Mouse (Mus musculus) left cerebral cortex, postnatal 36 days (tissue): ENCODE data around the gene Bud23. TPM values are rescaled to one million over a fixed set of nuclear protein-coding genes. Genes with fewer than 3 reads are reported as not detected.
A peak's percentile ranks its signal among the peaks of the same experiment; 100 is the strongest.
"Not testable (repeated sequence)": the region's sequence is repeated elsewhere in the genome, so short reads cannot be mapped to it uniquely, and the experiment has no call there.

Experiments used
- DNase-seq, 2 experiments: peaks; one replicate each; pipeline ENCODE4 v3.0.0; 2021 to 2022; ENCODE audit warnings: low spot score in 2 of 2, mixed read lengths in 1 of 2
- intact Hi-C: fragments of 180-260 bp; cut with DNase I; formaldehyde crosslinking; loops from one replicate; pipeline ENCODE4 v1.15.1; 2025
- total RNA-seq, 2 experiments: library from RNA; stranded (reverse); gene quantifications; 2 replicates each; pipeline ENCODE4 v1.2.3; 2021

Gene Bud23
- total RNA-seq, 2 experiments from 2014 or later = 41.0 to 50.0 TPM

DNA sequence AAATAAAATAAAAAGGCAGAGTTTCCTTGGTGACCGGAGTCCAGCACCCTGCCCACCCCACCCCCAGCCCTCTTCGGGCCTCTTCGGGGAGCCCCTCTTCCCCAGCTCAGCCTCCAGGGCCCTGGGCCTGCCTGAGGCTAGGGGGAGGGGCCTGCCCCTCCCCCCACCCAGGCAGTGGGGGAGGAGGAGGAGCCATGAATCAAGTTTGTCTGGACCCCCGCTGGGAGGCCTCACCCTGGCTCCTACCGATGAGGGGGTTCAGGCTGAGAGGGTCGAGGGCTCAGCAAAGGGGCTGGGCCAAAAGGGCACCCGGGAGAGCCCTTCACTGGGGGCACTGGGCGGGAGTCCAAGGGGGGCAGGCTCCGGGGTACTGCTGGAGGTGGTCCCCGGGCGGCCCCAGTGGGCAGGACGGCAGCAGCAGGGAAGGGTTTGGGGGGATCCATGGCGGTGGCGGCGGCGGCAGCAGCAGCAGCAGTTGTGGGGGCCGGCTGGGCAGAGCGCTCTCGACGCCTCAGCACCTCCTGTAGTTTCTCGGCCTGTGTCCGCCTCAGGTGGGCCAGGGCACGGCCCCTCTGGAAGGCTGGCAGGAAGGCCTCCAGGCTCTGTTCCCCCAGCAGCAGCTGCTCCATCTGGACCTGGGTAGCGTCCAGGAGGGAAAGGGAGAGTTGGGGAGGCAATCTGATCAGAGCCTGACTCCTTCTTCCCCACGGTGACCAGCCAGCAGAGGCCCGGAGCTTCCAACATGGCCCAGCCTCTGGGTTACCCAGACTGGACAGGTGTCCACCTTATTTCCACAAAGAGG lies 8.8 kb upstream of the Bud23 start:
- DNase-seq = no peak
- intact Hi-C loops = no loop called here

DNA sequence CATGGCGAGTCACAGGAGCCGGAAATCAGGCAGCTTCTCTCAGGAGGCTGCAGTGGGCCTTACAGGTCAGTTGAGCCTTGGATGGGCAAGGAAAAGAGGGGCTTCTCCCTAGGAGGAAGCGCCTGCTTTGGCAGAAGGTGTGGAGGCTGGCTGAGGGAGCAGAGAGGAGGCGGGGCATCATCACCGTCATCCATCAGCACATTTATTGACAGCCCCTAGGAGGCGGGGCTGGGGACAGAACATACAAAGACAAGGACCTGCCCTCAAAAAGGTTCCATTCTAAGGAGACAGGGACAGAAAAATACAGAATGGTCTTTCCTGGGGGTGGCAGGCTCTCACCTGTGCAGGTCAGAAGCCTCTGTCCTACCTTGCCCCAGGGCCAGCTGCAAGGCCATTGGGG lies 8.0 kb upstream of the Bud23 start:
- intact Hi-C loops = no loop called here
- no peak for DNase-seq

DNA sequence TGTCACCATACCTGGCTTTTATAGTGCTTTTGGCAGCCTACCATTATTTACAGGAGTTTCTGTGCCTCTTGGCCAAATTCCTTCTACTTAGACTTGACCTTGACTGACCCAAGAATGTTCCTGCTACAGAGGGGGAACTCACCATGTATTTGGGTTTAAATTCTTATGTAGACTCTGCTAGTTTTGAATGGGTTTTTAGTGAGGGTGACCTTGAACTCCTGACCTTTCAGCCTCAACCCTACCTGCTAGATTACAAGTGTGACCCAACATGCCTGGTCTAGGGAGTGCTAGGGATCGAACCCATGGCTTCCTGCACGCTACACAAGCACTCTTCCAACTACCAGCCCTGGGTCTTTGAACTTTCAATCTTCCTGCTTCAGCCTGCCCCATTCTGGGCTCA lies 7.3 kb upstream of the Bud23 start:
- no peak for DNase-seq
- intact Hi-C loops = no loop called here

DNA sequence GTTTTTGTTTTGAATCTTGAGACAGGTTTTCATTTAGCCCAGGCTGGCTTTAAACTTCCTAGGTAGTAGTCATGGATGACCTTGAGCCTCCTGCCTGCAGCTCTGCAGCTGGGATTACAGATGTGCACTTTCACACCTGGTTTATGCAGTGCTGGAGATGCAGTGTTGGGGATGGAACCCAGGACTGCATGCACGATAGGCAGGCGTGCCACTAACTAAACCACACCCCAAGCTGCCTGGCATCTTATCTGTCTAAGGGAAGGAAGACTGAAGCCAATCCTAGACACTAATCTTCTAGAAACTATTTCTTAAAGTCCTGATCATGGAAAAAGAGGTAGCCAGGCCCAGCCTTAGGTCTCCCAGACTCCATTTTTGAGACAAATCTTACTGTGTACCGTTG lies 5.7 kb upstream of the Bud23 start:
- intact Hi-C loops = no loop called here
- DNase-seq = no peak

DNA sequence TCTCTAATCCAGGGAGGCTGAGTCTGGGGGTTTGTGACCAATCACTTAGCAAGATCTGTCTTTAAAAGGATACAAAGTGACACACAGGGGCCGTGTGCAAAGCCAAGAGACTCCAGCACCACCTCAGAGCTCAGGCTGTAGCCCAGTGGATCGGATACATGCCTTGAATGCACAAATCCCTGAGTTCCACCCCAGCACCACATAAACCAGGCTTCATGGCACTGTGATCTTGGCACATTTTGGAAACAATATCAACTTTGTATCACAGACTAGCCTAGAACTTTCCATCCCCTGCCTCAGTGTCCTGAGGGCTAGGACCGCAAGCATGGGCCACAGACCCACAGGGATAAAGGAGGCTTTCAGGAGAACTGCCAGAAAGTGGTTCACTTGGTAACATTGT lies 1.2 kb upstream of the Bud23 start:
- intact Hi-C loops = no loop called here
- no peak for DNase-seq

DNA sequence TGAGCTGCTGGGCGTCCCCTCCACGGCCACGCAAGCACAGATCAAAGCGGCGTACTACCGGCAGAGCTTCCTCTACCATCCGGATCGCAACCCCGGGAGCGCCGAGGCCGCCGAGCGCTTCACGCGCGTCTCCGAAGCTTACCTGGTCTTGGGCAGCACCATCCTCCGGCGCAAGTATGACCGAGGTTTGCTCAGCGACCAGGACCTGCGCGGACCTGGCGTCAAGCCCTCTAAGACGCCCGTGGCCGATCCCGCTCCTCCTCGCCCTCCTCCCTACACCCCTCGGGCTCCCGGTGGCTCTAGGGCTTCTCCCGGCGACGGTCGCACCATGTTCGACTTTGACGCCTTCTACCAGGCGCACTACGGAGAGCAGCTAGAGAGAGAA lies 385 bp downstream of the Bud23 start:
- no peak for DNase-seq
- intact Hi-C loops = no loop called here

DNA sequence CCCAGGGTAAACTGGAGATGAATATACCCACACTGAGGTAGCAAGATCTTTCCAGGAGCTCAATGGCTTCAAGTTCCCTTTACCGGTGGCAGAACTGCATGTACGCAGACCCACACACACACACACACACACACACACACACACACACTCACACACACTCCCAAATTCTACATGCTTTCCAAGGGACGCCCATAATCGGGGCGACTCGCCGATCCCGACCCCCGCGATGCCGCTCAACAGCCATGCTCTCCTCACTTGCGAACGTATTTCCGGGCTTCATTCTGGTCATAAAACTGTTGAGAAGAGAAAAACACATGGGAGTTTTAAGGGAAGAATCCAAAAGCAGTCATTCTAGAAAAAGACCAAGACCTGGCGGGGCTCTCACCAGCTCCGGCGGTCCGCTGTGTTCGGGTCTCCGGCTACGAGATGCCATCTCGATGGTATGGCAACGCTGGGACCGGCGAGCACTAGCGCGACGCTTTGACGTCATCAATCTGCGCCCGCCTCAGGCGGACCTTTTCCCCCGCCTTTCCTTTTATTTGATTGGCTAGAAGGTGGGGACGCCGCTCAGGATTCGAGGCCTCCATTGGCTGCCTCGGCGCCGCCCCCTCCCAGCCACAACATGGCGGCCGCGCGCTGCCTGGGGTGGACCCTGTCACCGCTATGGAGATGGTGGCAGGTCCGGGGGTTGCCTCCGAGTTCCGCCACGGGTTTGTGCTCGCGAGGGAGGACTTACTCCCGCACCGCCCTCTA lies 954 bp downstream of the Bud23 start, which contains the start of gene Dnajc30:
TSS of gene Dnajc30 (plus strand) at position 574 of the 753 bp plus-strand sequence.
- intact Hi-C loops = no loop called here
- DNase-seq = peak; percentile 97 to 98

DNA sequence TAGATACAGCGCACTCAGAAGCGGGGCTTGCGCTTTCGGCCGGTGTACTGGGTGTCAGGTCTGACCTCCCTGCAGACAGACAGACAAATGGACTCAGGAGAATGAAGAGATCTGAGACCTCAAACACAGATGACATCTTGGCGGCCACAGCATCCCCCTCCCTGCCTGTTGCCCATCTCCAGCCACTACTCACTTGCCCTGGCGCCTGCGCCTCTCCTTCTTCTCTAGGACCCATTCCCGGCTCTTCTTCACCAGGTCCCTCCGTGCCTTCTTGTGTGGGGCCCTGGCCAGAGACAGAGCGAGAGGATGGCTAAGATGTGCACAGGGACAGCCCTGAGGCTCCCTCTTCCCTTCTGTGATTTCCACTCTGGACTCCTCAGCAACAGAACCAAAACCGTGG lies 11.4 kb downstream of the Bud23 start:
- intact Hi-C loops = loop anchor here (5.0 kb wide), 1 partner anchor 36 kb away; no protein-coding TSS in a partner anchor

DNA sequence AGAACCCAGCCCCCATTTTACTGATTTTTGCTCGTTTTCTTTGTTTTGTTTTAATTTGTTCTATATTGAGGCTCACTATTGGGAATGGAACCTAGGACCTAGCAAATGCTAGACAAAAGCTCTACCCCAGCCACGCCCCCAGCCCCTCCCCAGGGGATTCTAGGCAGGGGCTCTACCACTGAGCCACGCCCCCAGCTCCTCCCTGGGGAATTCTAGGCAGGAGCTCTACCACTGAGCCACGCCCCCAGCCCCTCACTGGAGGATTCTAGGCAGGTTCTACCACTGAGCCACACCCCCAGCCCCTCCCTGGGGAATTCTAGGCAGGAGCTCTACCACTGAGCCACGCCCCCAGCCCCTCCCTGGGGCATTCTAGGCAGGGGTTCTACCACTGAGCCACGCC lies 15.5 kb downstream of the Bud23 start:
- intact Hi-C loops, DNase-seq: not testable (repeated sequence)

More for the DNA sequence above, 11.4 kb downstream of the Bud23 start:
- DNase-seq = no peak

DNA sequence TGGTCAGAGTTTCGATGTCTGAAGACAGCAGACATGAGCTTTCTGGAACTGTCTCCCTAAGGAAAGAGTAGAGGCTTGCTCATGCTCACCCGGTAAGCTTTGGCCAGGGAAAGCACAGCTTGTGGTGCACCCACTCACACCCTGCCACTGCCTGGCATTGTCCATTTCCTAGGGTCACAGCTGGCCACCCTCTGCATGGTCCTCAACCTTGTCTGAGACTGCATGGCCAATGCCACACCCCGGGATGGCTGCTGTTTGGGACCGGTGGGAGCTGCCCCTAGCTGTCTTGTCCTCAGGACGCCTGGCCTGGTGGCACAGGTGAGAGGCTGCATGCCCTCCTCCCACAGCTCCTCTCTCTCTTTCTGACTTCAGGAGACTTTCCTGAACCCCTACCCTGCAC lies 16.2 kb downstream of the Bud23 start:
- DNase-seq = no peak
- intact Hi-C loops = no loop called here

DNA sequence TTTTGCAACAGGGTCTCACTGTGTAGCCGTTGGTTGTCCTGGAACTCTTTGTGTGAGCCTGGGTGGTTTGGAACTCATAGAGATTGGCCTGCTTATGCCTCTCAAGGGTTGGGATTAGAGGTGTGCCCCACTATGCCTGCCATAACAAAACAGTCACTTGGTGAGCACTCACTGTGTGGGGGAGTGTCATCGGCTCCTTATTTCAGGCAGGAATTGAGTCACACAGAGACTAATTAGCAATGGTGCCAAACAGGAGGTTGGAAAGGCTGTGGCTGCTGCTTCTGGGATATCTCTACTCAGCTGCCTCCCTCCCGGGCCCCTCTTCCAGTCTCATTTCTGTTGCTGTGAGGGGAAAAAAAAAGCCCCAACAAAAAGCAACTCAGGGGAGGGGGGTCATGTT lies 20.2 kb downstream of the Bud23 start:
- DNase-seq = no peak
- intact Hi-C loops = no loop called here

DNA sequence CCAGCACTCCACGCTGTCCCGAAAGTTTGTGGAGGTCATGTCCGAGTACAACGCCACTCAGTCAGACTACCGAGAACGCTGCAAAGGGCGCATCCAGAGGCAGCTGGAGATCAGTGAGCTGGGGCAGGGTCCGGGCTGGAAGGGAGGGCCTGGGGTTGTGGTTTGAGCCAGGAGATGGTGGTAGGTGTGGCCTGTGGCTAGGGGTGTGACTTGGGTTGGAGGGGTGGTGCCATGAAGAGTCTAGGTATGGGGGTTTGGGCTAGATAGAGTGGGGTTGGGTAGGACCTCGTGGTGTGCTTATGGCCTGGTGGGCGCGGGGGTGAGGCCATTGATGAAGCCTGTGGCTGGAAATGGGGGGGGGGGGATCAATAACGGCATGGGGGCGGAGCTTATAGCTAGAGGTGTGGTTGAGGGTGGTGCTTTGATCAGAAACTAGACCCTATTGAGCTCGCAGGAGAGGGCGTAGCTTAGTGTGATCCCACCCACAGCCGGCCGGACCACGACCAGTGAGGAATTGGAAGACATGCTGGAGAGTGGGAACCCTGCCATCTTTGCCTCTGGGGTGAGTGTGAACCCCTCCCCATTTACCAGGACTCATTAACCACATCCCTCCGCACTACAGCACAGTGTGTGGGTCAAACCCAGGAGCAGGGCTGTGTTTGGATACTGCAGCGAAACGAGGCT lies 22.5 kb downstream of the Bud23 start:
- no peak for DNase-seq
- intact Hi-C loops = no loop called here

DNA sequence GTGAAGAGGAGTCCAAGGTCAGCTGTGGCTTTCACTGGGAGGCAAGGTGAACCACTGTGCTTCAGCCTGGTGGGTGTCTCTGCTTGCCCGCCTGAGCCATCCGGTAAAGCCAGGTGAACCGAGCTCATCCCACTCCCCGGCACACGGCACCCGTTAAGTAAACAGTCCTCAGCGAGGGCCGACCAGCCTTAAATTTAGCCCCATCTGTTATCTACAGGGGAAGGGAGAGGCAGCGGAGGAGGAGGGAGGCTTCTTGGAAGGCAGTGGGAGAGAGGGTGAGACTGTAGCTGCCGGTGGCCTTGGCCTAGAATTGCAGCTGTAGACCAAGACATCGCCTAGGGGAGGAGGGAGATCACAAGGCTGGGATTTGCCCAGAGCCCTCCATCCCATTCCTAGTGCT lies 24.0 kb downstream of the Bud23 start:
- intact Hi-C loops = no loop called here
- DNase-seq = peak in 1 of 2 experiments; percentile 65

DNA sequence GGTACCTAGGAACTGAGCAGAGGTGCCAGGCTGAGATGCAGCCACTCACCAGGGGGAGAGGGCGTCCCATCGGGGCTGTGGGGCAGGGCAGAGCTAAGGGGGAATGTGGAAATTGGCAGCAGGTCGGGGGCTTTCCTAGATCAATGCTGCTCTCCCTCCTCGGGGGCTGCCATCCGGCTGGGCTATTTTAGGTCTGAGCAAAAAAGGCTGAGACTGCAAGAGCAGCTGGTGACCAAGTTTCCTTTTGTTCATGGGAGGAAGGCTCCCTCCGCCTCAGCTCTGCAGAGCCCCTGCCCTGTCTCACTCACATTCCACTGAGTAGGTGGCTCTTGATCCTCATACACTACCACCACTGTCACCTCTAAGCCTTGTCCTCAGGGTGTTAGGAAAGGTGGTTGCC lies 24.7 kb downstream of the Bud23 start:
- DNase-seq = peak in 1 of 2 experiments; percentile 64
- intact Hi-C loops = no loop called here

DNA sequence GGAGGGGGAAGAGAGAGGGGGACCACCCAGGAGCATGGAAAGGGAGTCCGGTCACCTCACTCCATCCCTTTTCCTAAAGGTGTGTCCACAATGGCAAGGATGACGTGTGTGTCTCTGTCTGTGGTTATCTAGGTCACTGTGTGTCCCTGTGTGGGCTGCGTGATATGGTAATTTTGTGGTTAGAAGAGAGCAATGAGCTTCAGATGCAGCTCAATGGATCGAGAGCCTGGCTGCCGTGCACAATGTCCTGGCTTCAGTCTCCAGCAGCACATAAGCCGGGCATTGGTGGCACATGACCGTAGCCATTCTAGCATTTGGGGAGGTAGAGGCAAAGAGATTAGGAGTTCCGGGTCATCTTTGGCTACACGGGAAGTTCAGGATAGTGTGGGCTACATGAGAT lies 25.2 kb downstream of the Bud23 start:
- intact Hi-C loops = no loop called here
- peak in 1 of 2 experiments; percentile 43 for DNase-seq

DNA sequence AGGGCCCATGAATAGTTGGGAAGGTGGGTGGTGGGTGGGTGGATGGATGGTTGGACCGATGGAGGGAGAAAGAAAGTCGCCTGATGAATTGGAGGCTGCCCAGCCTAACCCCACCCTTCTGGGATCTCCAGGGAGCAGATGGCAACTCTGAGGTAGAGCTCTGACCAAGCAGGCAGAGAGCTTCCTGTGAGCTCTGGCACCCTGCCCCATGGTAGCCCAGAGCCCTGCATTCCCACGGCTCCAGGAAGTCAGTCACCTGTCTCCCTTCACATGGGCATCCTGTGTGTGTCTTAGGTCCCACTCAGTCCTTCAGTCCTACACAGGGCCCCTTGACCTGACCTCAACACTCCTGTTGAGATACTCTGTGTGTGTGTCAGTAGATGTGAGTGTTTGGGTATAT lies 26.8 kb downstream of the Bud23 start:
- no peak for DNase-seq
- intact Hi-C loops = no loop called here

DNA sequence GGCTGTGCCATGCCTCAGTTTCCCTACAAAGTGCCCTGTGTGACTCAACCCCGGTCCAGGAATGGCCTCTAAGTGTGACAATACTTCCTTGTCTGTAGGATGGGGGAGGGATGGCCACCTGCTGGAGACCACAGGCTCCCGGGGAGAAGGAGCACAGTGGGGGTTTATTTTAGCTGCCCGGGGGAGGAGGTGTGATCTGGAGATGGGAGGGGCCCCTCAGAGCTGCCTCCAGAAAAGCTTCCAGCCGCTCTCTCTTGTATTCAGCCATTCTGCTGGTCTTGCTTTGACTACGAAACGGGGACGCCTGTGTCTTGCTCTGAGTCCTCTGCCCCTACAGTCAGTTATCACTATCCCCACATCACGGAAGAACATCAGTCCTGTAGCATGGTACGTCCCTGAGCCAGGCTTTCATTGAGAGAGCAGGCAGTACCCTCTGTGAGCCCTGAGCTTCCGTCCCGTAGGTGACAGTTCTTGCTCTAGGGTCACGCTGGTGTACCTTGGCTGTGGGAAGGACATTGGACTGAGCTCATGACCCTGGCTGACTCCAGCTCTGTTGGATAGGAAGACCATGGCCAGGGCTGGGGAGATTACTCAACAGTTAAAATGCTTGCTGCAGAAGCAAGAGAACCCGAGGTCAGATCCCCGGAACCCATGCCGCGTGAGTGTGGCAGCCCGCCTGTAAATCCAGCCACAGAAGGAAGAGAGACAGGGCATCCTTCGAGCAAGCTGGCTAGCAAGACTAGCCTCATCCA lies 29.0 kb downstream of the Bud23 start:
- intact Hi-C loops = no loop called here
- peak; percentile 65 to 79 for DNase-seq

DNA sequence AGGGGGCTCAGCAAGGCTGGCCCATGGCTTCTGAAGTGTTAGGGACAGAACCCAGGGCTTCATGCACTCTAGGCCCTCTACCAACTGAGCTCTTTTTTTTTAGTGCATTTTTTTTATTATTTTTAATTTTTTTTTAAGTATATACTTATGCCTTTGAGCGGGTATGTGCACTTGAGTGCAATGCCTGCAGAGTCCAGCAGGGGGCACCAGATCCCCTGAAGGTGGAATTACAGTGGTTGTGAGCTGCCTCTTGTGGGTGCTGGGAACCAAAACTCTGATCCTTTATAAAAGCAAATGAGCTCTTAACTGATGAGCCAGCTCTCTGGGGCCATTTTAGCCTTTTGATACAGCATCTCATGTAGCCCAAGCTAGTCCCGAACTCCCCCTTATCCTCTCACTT lies 30.2 kb downstream of the Bud23 start:
- intact Hi-C loops = no loop called here
- no peak for DNase-seq

DNA sequence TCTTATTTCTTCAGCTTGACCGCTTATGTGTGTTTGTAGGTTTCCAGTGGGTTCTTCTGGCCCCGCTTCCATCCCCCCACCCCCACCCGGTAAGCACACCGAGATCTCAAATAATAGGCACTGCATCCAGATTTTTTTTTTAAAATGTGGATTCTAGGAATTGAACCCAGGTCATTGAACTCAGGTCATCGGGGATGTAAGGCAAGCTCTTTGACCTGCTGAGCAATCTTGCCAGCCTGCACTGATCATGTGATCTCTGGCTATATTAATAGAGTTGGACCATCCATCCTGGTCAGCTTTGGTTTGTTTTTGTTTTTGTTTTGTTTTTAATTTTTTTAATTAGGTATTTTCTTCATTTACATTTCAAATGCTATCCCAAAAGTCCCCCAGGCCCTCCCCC lies 32.2 kb downstream of the Bud23 start:
- intact Hi-C loops = no loop called here

More for the DNA sequence above, 32.2 kb downstream of the Bud23 start:
- DNase-seq = no peak
